Mouse (Mus musculus) layer of hippocampus, adult 18-20 months (tissue): ENCODE data around the gene Stum. TPM values are rescaled to one million over a fixed set of nuclear protein-coding genes. Genes with fewer than 3 reads are reported as not detected.
"Not testable (repeated sequence)": the region's sequence is repeated elsewhere in the genome, so short reads cannot be mapped to it uniquely, and the experiment has no call there.

Source experiments
- DNase-seq, 2 experiments: peaks; one replicate each; pipeline ENCODE4 v3.0.0; 2022; ENCODE audit warnings: low spot score in 2 of 2
- long read RNA-seq: library from polyadenylated mRNA; stranded (forward); transcript quantifications from one replicate; pipeline ENCODE4 v2.0.0, GENCODE M21; 2021
- total RNA-seq, 2 experiments: library from RNA; stranded (reverse); gene quantifications; 2 replicates each; pipeline ENCODE4 v1.2.3; 2021

Gene Stum
- total RNA-seq, result 100 to 1,000 TPM; 335 to 351 TPM
- long read RNA-seq, transcript Stum-205 (3 exons, 1,063 nt), result major isoform, 13 of 28 reads
- long read RNA-seq, partial matches to known transcripts, result 1 of 28 reads
- long read RNA-seq, other reads (novel, unspliced or antisense), result 14 of 28 reads

DNA sequence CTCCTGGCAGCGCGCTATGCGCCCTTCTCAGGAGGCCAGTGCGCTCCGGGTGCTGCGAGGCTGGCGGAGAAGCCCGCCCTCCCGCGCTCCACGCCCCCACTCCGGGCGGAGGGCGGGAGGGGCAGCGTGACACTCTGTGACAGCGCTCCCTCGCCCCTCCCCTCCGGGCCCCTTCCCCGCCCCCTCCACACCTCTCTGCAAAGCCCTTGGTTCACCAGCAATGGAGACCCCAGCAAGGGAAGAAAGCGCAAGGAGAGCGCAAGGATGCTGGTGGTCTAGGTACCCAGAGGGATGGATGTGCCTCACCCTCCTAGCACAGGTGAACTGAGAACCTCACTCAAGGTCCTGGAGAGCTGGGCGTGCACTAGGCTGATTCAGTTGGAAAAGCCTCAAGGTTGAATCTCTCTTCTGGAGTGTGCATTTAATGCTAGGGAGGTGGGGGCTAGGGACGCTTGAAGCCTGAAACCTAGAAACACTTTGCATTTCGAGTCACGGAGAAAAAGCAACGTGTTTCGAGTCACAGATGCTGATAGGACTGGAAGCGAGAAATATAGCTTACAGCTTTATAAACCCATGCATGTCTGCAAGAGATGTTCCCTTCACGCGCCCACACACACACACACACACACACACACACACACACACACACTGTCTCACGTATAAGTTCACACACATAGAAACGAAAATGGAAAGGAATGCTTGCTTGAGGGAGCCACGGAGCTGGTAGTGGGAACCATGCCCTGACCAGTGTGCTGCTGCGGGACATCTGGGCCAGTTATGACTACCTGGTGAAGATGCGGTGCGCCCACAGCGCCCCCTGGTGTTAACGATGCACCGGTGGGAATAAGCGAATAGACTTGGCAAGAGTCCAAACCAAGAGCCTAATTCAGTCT, at the start of gene Stum:
Gene Stum (minus strand): TSS at position 106 of the 893 bp plus-strand sequence.
- peak; percentile 46 to 83 for DNase-seq

DNA sequence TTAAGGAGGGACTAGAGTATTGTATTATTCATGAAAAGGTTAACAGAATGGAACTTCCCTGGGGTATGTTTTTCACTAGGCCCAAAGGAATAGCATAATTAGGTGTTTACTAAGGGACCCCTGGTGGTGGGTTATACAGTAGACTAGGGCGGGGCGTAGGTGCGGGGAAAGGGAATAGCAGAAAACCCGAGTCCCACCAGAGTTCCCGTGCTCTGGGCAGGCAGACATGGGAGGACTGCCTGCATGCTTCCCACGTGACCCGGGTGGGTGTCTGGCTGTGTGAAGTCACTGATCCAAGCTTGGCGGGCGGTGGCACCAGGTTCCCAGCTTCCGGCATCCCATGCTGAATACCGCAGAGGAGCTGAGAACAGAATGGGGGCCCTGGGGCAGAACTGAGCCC, 49.4 kb upstream of the Stum start:
- no peak for DNase-seq

DNA sequence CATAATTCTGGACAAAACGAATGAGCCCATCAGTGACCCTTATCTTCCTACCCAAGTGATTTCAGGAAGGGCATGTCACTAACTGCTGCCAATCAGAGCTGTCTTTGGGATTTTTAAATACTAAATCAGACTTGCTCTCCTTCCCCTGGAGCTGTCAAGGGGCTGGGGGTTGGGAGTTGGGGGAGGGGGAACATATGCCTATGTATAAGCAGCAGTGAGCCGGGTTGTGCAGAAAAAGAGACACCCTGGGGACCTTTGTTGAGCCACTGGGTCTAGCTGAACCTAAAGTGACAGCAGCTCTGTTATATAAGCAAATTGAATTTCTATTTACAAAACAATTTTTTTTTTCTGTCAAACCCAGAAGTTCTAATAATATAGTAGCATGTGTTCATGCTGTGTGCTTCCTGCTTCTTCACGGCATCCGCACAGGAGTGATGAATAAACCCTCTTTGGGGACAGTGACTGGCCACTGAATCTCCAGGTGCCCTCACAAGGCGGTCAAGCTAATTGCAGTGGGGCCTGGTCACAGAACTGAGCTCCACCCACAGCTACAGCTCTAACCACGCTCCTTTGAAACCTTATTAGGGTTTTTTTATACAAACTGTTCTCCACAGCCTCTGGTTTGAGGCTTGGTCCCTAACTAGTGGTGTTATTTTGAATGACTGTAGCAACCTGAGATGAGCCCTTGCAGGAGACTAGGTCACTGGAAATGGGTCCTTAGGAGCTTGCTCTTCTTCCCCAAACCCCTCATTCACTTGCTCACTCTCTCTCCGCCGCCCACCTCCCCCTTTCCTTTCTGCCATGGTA, 47.4 kb upstream of the Stum start:
- no peak for DNase-seq

DNA sequence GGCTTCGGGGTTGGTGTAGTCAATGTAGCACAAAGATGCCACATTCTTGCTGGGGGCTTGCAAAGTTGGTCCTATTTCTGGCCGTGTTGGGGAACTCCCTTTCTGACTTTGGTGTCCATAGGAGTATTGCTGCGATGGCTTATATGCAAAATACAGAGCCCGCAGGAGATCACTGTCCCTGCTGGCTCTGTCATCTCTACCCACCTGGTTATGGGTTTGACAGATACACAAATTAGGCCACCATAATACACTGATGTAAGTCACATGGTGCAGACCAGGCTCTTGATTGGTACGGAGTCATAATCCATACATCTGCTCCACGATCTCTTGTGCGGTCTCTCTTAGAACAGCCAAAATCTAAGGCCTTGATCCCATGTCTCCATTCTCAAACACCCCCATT, 46.5 kb upstream of the Stum start:
- no peak for DNase-seq

DNA sequence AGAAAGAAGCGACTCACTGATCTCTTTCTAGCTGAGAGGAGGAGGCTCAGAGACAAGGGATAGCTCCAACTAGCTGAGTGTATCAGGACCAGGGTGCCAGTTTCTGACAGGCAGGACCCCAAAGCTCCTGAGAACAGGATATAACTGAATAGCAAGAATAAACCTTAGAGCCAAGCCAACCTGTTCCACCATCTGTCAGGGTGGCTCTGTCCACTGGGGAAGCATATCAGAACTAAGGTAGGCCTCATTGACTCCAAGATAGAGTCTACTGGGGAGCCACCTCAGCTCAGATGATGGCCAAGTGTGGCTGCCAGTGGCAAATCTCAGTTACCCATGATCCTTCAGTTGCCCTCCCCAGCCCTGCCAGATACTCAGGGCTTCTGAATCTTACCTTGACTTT, 42.0 kb upstream of the Stum start:
- no peak for DNase-seq

DNA sequence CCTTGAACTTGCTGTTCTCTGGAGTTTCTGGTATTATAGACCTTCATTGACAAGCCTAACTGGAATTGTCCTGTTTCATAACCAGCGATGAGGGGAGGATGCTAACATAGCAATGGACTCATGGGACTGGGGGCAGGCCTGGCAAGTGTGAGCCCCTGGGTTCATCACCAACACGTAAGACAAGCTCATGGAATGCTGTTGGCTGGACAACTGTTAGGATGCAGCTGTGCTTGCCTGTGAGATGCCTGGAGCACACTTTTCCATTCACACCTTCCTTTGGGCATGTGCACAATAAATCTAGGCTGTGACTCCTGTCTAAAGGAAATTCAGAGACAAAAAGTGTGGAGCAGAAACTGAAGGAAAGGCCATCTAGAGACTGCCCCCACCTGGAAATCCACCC, 40.0 kb upstream of the Stum start:
- no peak for DNase-seq

DNA sequence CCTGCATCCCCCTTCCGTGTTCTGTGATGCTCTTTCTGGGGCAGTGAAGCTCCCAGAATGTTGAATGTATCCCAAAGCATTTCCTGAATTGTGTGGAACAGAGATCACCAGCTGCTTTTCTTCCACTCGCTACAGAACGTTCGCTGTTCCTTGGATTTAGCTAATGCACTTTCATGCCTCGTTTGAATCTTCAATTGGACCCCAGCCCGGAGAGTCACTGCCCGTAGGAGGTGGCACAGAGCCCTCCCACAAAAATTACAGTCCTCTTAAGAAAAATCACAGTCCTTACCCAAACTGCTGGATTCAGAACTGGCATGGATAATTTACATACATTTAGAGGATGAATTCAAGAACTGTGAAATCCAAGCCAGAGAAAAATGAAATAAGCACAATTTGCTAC, 36.9 kb upstream of the Stum start:
- DNase-seq, result peak; percentile 41 to 79

DNA sequence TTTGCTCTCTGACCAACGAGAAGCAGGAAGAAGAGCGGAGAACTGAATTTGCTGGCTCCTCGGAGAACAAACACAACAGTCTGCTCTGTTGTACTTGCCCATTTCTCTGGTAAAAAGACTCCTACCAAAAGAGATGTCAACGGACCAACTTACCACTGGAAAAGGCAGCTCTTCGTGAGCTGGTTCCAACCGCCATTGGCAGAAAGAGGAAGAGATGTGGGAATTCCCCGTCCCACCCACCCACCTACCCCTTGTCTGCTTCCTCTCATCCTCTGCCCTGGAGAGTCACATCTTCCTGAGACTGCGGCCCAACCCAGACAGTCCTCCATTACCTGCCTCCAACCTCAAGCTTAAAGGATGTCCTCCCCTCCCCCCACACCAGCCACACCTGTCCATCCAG, 36.2 kb upstream of the Stum start:
- DNase-seq, result no peak

DNA sequence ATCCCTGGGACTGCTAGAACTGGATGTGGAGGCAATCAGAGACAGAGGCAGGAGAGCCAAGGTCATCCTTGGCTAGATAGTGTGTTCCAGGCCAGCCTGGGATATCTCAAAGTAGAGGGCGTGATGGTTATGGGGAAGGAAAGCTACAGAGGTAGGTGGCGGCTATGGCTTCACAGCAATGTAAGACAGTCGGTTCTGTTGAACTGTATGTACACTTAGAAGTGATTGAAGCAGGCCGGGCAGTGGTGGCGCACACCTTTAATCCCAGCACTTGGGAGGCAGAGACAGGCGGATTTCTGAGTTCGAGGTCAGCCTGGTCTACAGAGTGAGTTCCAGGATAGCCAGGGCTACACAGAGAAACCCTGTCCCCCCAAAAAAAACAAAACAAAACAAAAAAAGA, 35.6 kb upstream of the Stum start:
- not testable (repeated sequence) for DNase-seq

DNA sequence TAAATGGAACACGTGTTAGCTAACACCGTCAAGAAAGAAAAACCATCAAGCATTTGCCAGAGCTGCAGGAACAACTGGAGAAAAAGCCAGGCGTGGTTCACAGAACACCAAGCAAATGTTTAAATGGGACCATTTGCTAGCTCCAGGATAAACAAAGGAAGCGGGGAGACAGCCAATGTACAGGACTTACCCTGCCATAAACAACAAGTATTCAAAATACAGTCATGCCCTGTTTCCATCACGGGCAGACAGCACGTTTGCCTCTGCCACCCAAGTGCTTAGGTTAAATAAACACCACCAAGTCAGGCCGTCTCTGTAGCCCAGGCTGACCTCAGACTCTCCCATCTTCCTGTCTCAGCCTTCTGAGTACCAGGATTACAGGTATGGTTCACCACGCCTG, 35.1 kb upstream of the Stum start:
- DNase-seq, result no peak

DNA sequence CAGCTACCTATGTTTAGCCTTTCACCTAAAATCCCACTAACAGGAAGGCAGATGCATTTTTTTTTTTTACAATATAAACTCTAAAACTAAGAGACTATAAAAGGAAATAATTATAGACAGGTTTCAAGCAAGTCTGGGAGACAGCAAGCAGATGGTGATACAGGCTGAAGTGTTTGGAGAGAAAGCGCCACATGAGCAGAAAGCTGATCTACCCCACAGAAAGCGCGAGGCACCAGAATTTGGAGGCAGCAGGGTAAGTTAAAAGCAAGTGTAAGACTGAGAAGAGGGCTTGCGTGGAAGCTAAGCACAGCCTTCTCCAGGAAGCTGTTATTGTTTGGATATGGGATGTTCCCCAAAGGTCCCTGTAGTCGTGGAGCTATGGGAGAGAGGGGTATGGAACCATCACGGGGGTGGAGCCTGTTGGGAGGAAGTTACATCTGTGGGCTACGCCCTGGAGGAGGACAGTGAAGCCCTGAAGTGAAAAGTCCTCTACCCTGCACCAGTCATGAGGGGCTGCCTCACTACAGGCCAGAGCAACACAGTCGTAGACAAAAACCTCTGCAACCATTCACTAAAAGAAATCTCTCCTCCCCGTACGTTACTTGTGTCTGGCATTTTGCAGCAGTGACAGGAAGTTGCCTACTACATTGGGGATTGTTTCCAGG, 34.2 kb upstream of the Stum start:
- peak in 1 of 2 experiments; percentile 50 for DNase-seq

DNA sequence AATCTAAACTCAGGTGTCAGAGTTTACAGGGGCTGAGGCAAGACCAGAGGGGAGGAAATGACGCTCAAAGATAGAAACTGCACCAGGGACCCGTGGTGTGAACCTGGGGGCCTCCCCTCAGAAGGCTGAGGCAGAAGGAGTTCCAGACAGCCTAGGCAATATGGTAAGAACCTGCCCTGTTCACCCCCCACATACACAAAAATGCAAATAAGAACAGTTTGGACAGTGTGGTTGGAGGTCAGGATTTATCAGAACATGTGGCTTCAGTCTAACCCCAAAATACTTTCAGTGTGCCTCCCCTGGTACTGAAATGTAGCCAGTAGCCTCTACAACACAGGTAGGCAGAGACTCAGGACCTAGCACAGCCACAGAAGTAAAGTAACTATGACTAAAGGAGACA, 30.8 kb upstream of the Stum start:
- DNase-seq, result no peak

DNA sequence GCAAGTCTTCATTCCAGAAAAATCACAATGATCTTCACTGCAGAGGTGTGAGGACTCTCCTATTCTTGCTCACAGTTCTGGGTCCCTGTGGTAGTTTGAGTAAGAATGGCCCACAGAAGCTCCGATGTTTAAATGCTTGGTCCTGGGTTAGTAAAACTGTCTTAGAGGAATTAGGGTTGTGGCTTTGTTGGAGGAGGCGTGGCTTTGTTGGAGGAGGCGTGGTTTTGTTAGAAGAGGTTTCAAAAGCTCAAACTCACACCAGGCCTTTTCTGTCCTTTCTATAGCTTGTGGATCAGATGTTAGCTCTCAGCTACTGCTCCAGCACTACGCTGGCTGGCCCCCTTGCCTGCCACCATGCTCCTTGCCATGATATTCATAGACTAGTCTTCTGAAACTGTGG, 27.6 kb upstream of the Stum start:
- no peak for DNase-seq

DNA sequence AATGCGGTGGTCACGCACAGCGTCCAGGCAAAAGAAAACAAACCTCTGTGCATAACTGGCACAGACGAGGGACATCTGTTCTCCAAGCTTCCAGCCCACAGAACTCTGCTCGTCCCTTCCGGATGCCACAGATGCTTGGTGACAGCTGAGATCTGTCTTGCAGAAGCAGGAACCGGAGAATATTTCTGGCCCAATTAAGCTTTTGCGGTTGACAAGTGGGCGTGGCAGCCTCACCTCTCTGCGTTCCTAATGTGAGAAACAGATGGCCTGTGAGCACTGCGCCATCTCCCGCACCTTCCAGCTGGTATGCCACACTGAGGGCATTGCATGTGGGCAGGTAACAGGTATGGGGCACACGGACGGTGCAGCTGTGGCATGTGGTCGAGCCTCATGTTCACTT, 27.1 kb upstream of the Stum start:
- peak in 1 of 2 experiments; percentile 40 for DNase-seq

DNA sequence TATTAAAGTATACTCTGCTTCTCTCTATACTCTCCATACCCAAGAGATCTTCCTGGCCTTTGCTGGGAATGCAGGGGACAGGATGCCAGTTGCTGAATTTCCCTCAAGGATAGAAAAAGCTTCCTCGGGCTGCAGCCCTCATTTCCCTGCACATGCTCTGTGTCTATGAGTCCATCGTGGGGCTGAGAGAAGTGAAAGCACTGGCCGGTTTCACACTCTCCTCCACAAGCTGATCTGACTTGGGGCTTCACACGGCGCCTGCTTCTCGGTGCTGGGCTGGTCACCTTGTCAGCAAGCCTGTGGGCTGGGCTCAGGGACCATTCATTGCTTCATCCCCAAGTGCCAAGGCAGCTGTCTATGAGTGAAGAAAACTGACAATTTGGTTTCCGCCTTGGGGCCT, 25.4 kb upstream of the Stum start:
- no peak for DNase-seq

DNA sequence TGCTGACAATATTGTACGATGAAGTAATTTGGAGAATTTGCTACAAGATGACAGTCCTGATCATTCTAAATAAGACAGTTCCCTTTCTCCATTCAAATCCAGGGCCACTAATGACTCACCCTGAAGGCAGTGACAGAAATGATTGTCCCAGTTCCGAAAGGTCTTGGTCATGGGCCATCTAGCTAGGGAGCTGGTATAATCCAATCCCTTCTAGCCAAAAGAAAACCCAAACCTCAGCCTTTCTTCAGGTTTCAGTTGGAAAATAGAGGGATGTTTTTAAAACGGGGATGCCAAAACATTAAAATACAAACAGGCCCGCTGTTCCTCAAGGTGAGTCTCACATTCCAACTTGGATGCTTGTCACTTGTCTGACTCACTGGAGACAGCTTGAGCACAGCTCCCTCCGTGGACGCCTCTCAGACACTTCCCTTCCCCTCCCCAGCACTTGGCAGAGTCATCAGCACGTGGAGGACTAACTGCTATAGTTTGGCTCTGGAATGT, 24.0 kb upstream of the Stum start:
- DNase-seq, result peak in 1 of 2 experiments; percentile 57

DNA sequence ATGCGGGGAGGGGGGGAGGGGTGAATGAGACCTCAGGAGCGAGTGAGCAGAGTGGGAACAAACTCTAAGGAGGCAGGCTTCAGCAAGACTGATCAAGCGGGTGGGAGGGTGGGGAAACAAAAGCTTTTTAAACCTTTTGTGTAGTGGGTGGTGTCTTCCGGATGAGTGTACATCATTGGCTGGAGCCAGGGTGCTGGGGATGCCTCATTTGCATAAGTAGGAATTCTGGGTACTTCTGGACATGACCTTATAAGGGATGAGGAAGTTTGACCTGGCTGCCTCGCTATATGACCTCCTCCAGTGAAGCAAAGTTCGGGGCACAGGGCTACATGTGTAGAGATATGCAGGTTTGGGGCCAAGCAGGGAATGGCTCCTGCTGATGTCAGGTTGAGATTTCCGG, 23.0 kb upstream of the Stum start:
- DNase-seq, result no peak

DNA sequence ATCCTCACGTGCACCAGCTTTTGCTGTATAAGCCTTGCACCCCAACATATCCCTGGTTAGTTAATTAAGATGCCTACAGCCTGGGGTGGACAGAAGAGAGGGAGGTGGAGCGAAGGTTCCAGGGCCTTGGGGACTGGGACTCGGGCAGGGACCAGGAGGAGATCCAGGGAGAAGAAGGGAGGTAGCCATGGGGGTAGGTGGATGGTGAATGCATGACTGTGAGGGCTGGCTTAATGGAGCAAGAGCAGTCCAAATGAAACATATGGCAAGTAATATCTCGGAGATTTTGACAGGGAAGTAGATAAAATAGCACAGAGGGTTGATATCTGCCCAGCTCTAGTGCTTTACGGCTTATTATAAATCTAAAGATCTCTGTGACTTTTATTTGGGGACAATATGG, 21.6 kb upstream of the Stum start:
- DNase-seq, result no peak

DNA sequence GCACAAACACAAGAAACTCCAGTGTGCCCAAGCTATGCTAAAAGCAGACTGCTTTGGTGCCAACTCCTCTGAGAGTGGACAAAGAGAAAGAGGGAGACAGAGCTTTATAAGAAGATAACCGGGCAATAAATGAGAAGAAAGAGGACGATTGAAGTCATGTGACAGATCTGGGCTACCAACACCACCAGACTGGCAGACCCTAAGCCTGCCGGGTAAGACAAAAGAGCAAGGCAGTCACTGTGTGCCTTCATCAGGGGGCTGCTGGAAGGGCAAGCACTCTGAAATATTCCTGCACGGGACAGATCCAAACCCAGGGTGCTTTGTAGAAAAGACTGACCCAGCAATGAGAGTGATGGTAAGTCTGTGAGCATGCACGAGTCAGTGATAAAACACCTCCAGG, 20.2 kb upstream of the Stum start:
- no peak for DNase-seq

DNA sequence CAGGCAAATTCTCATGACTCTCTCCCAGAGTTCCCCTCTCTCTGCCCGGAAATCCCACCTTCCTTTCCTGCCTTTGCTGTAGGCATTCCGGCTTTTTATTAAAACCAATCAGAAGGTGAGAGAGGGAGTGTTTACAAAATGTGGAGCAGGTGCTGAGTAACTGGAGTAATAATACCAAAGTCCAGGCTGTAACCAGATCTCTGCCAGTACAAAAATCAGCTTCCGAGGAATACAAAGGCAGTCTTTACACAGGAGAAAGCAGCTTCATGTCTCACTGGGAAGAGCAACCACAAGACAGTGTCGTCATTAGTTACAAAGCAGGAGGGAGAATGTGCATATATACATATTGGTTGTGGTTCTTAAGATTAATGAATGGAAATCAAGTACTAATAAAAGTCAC, 19.3 kb upstream of the Stum start:
- DNase-seq, result no peak

DNA sequence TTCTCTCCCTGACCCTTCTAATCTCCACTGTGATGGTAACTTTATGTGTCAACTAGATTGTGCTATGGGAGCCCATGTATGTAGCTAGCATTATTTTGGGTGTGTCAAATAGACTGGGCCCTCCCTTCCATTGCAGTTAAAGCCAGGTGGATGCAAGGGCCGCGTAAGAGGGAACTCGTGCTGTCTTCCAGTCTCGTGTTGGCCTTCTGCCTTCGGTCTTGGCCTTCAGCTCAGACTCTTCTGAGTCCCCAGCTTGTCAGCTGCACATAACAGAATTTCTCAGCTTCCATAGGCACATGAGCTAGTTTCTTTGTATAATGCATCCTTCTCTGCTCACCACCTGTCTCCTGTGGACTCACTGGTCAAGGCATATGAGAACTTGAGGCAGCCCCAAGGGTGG, 17.3 kb upstream of the Stum start:
- DNase-seq, result no peak
